Mouse (Mus musculus): ENCODE results near the gene Rere.

Gene Rere

GRCm38 (mm10) chr4:150281018-150281761 is at the start of gene Rere:
Gene Rere (plus strand): TSS chr4:150281646.
- DNase-seq: peak; percentile 98

GRCm38 (mm10) chr4:150231871-150232270 is 49.6 kb upstream of the Rere start:
- DNase-seq: no peak

GRCm38 (mm10) chr4:150234599-150235327 is 46.7 kb upstream of the Rere start:
- no peak for DNase-seq

- DNase-seq: no peak
These were observed 45.9 kb upstream of the Rere start for GRCm38 (mm10) chr4:150235585-150235984.

GRCm38 (mm10) chr4:150236031-150236430 is 45.4 kb upstream of the Rere start:
- DNase-seq: no peak

GRCm38 (mm10) chr4:150236521-150237481 is 44.6 kb upstream of the Rere start, which contains the start of gene Eno1:
Gene Eno1 (plus strand): TSS chr4:150236721.
- peak; percentile 97 to 99 for DNase-seq

- peak; percentile 45 to 58 for DNase-seq
These were observed 43.6 kb upstream of the Rere start for GRCm38 (mm10) chr4:150237636-150238361.

GRCm38 (mm10) chr4:150238433-150239086 is 42.9 kb upstream of the Rere start:
- peak; percentile 38 to 50 for DNase-seq

- DNase-seq: no peak
These were observed 42.4 kb upstream of the Rere start for GRCm38 (mm10) chr4:150239087-150239480.

- no peak for DNase-seq
These were observed 41.9 kb upstream of the Rere start for GRCm38 (mm10) chr4:150239503-150239902.

- peak; percentile 78 to 93 for DNase-seq
These were observed 41.5 kb upstream of the Rere start for GRCm38 (mm10) chr4:150239951-150240368.

- no peak for DNase-seq
These were observed 41.0 kb upstream of the Rere start for GRCm38 (mm10) chr4:150240381-150240886.

GRCm38 (mm10) chr4:150241708-150242107 is 39.7 kb upstream of the Rere start:
- DNase-seq: no peak

GRCm38 (mm10) chr4:150242745-150243144 is 38.7 kb upstream of the Rere start:
- DNase-seq: no peak

- DNase-seq: no peak
These were observed 35.6 kb upstream of the Rere start for GRCm38 (mm10) chr4:150245876-150246275.

- peak; percentile 70 to 82 for DNase-seq
These were observed 33.4 kb upstream of the Rere start for GRCm38 (mm10) chr4:150248009-150248408.

GRCm38 (mm10) chr4:150248917-150249316 is 32.5 kb upstream of the Rere start:
- no peak for DNase-seq

GRCm38 (mm10) chr4:150249731-150250270 is 31.6 kb upstream of the Rere start:
- DNase-seq: no peak

- DNase-seq: peak; percentile 76 to 78
These were observed 30.7 kb upstream of the Rere start for GRCm38 (mm10) chr4:150250549-150251422.

- no peak for DNase-seq
These were observed 27.0 kb upstream of the Rere start for GRCm38 (mm10) chr4:150254416-150254815.
